Mouse (Mus musculus) kidney, adult 2 months (tissue): ENCODE data around the gene Il34.

Experiments
- CTCF ChIP-seq: fragments of 200-500 bp; conservative IDR thresholded peaks from 2 replicates; pipeline ENCODE4 v1.5.1; 2011; ENCODE audit warnings: low read depth, mild to moderate bottlenecking, control low read depth, low read length, moderate library complexity, mixed read lengths; ENCODE audit not compliant: insufficient read depth, insufficient read length
- POLR2A ChIP-seq: fragments of 200-500 bp; IDR thresholded peaks from one replicate; pipeline ENCODE4 v1.6.1; 2011; ENCODE audit warnings: low read depth, low read length, control low read depth

- TF ChIP-seq CTCF: no peak
- no peak for TF ChIP-seq POLR2A
These were observed 45.3 kb downstream of the Il34 start for GRCm38 (mm10) chr8:110760280-110760940.
